Comparison of ENCODE assay signal across 20 mouse cellular contexts in genomic region chr19:53252111-53253028, GRCm38 (mm10). TPM values are rescaled to one million over a fixed set of nuclear protein-coding genes. Genes with fewer than 3 reads are reported as not detected.
DNase-seq lines count a peak whose midpoint lies in the region; ATAC-seq and TF ChIP-seq lines count a peak whose summit lies in the region.
"Had no signal": no experiment of that assay in that cellular context is flagged by ENCODE, and none has a peak within 500 bp of the region (broad histone marks: within the 10 kb centered on the region; RNA-seq: fewer than 3 reads in every experiment).

No protein-coding gene starts in this region.

- peak; percentile 16 for DNase-seq in gastrocnemius, adult 2 months
- DNase-seq in gastrocnemius, adult 18-20 months (ENCODE audit: low spot score), result no peak
- peak; percentile 48 to 52 for DNase-seq in lung, postnatal 4 days
- no peak for DNase-seq in lung, postnatal 25 days (ENCODE audit: low spot score)
- DNase-seq in liver, embryonic 13.5 days, result no peak
- peak; percentile 52 to 70 for DNase-seq in natural killer cell, adult 2 months (ENCODE audit: low spot score in 2 of 2)
- DNase-seq in left cerebral cortex, adult 11 months (ENCODE audit: low spot score), result no peak
- DNase-seq: cerebellum, adult 9-10 months; gastrocnemius, postnatal 14 days; kidney, adult 8-10 months; kidney, postnatal 36 days had no signal

- H3K27me3 ChIP-seq in liver, embryonic 13.5 days, result no peaks in the 10 kb centered on the region
- no peaks in the 10 kb centered on the region for H3K27me3 ChIP-seq in kidney, embryonic 15.5 days
- H3K27me3 ChIP-seq: CH12.LX; forebrain, embryonic 12.5 days; midbrain, embryonic 12.5 days; neural tube, embryonic 13.5 days; stomach, embryonic 15.5 days had no signal

- no peak overlapping the region for H3K4me2 ChIP-seq in liver, embryonic 13.5 days
- H3K4me2 ChIP-seq in kidney, embryonic 15.5 days, result no peak overlapping the region
- H3K4me2 ChIP-seq: forebrain, embryonic 12.5 days; midbrain, embryonic 12.5 days; neural tube, embryonic 13.5 days; stomach, embryonic 15.5 days had no signal

- no peak overlapping the region for H3K4me3 ChIP-seq in gastrocnemius, adult 2 months
- no peak overlapping the region for H3K4me3 ChIP-seq in liver, embryonic 13.5 days (replicated peaks)
- no peak overlapping the region for H3K4me3 ChIP-seq in kidney, embryonic 15.5 days (replicated peaks)
- H3K4me3 ChIP-seq: forebrain, embryonic 12.5 days; hindbrain, embryonic 10.5 days; midbrain, embryonic 12.5 days; neural tube, embryonic 13.5 days; stomach, embryonic 15.5 days had no signal

- no peak for ATAC-seq in liver, embryonic 13.5 days (ENCODE audit: low read depth)
- no peak for ATAC-seq in kidney, embryonic 15.5 days (replicated peaks; ENCODE audit: low FRiP score)
- ATAC-seq: hindbrain, postnatal 0 days had no signal

- H3K4me1 ChIP-seq in liver, embryonic 13.5 days (replicated peaks), result peaks cover 81% of the 10 kb centered on the region
- H3K4me1 ChIP-seq in kidney, embryonic 15.5 days, result peaks cover 2% of the 10 kb centered on the region; the same call in 1 of the 2 replicates
- H3K4me1 ChIP-seq: stomach, embryonic 15.5 days had no signal

- no peak overlapping the region for H3K27ac ChIP-seq in gastrocnemius, adult 2 months
- peak overlapping the region; percentile 39 for H3K27ac ChIP-seq in liver, embryonic 13.5 days
- no peak overlapping the region for H3K27ac ChIP-seq in kidney, embryonic 15.5 days
- H3K27ac ChIP-seq: forebrain, embryonic 12.5 days; hindbrain, embryonic 10.5 days; hindbrain, postnatal 0 days; macrophage; midbrain, embryonic 12.5 days; neural tube, embryonic 13.5 days; stomach, embryonic 15.5 days had no signal

- 65% methylated on average over 15 of the region's 15 CpGs for WGBS in liver, embryonic 13.5 days (ENCODE audit: insufficient replicate concordance)
- WGBS in kidney, embryonic 15.5 days, result 86% methylated on average over 15 of the region's 15 CpGs

- no peak for TF ChIP-seq CTCF in gastrocnemius, adult 2 months (IDR thresholded peaks at IDR 0.05)

- peaks cover 9% of the 10 kb centered on the region; the same call in 1 of the 2 replicates for H3K36me3 ChIP-seq in liver, embryonic 13.5 days
- H3K36me3 ChIP-seq in kidney, embryonic 15.5 days, result peaks cover 10% of the 10 kb centered on the region; the same call in 1 of the 2 replicates
- H3K36me3 ChIP-seq: forebrain, embryonic 12.5 days; midbrain, embryonic 12.5 days; neural tube, embryonic 13.5 days had no signal

- no peak overlapping the region for H3K9ac ChIP-seq in liver, embryonic 13.5 days
- no peak overlapping the region for H3K9ac ChIP-seq in kidney, embryonic 15.5 days
- H3K9ac ChIP-seq: forebrain, embryonic 12.5 days; midbrain, embryonic 12.5 days; neural tube, embryonic 13.5 days; stomach, embryonic 15.5 days had no signal

- intact Hi-C loops in gastrocnemius, adult 2 months (cut with DNase I), result no loop called here

- no peaks in the 10 kb centered on the region for H3K9me3 ChIP-seq in liver, embryonic 13.5 days (replicated peaks)
- no peaks in the 10 kb centered on the region for H3K9me3 ChIP-seq in kidney, embryonic 15.5 days (replicated peaks)
- H3K9me3 ChIP-seq: hindbrain, embryonic 10.5 days; neural tube, embryonic 13.5 days; stomach, embryonic 15.5 days had no signal

RNA-seq across cellular contexts. Expression of gene Mxi1, which starts 57.9 kb away (rescaled TPM):
- 10 to 100 TPM; 38.1 to 53.6 TPM for total RNA-seq in gastrocnemius, adult 2 months (2021)
- 10 to 100 TPM; 53.1 to 55.9 TPM for total RNA-seq in gastrocnemius, adult 18-20 months (2021)
- 31.0 and 33.3 TPM in 2 replicates for polyA plus RNA-seq in liver, embryonic 13.5 days (2015; fragmentation: Nextera tagmentation; extraction: Ambion mirVana)
- 37.3 and 40.2 TPM in 2 replicates for polyA plus RNA-seq in kidney, embryonic 15.5 days (2015; fragmentation: Nextera tagmentation; extraction: Ambion mirVana)

Comparison
In these comparisons a context has a peak if more than half of its experiments do, and no peak if none do; other contexts are left out.
1. DNase-seq: peak in gastrocnemius, adult 2 months (single experiment), lung, postnatal 4 days (2 of 2) and natural killer cell, adult 2 months (2 of 2); none in gastrocnemius, adult 18-20 months (single experiment), lung, postnatal 25 days (single experiment), liver, embryonic 13.5 days (single experiment) and left cerebral cortex, adult 11 months (single experiment).